Mouse (Mus musculus) heart, adult 2 months (tissue): ENCODE data around the gene Stard3. TPM values are rescaled to one million over a fixed set of nuclear protein-coding genes. Genes with fewer than 3 reads are reported as not detected.
A peak's percentile ranks its signal among the peaks of the same experiment; 100 is the strongest.

Source experiments
- DNase-seq, 2 experiments: peaks; one replicate each; pipeline ENCODE4 v3.0.0; 2021
- H3K27ac ChIP-seq: fragments of 200-600 bp; 2 replicates; pipeline ENCODE4 v1.8.1; 2022
- H3K27me3 ChIP-seq: fragments of 200-500 bp; 2 replicates; pipeline ENCODE4 v1.6.1; 2012; ENCODE audit warnings: mild to moderate bottlenecking, low read length, inconsistent platforms, mixed read lengths; ENCODE audit not compliant: control insufficient read depth, insufficient read depth
- H3K36me3 ChIP-seq: fragments of 200-500 bp; 2 replicates; pipeline ENCODE4 v1.6.1; 2012; ENCODE audit warnings: low read length, inconsistent platforms; ENCODE audit not compliant: control insufficient read depth, insufficient read depth
- H3K4me1 ChIP-seq: fragments of 200-500 bp; 2 replicates; pipeline ENCODE4 v1.6.1; 2011; ENCODE audit warnings: low read length; ENCODE audit not compliant: control insufficient read depth, insufficient read depth
- H3K4me3 ChIP-seq: fragments of 200-600 bp; 2 replicates; pipeline ENCODE4 v1.8.1; 2022
- H3K79me2 ChIP-seq: fragments of 200-500 bp; replicated peaks from 2 replicates; pipeline ENCODE4 v1.6.1; 2012; ENCODE audit warnings: mild to moderate bottlenecking, inconsistent platforms, low read length, moderate library complexity, mixed read lengths; ENCODE audit not compliant: control insufficient read depth, insufficient read depth
- H3K9ac ChIP-seq: fragments of 200-500 bp; 2 replicates; pipeline ENCODE4 v1.6.1; 2012; ENCODE audit warnings: low read depth, mild to moderate bottlenecking, control low read depth, inconsistent platforms, low read length, mixed read lengths
- CTCF ChIP-seq: fragments of 200-600 bp; IDR thresholded peaks from 2 replicates; pipeline ENCODE4 v1.8.1; 2022; ENCODE audit warnings: antibody characterized with exemption, mild to moderate bottlenecking, moderate library complexity
- EP300 ChIP-seq: fragments of 200-500 bp; IDR thresholded peaks from 2 replicates; pipeline ENCODE4 v1.6.1; 2011; ENCODE audit warnings: low read depth, low read length, control low read depth; ENCODE audit not compliant: insufficient read depth
- POLR2A ChIP-seq: fragments of 200-500 bp; IDR thresholded peaks from 2 replicates; pipeline ENCODE4 v1.6.1; 2011; ENCODE audit warnings: mild to moderate bottlenecking, low read depth, low read length, control low read depth; ENCODE audit not compliant: insufficient read depth
- WGBS: fragments of 180-500 bp; shearing (Covaris S2); methylation state at CpG from one replicate; pipeline ENCODE4 v1.1.7; 2018; 5-methylcytosine and 5-hydroxymethylcytosine counted together
- intact Hi-C: fragments of 180-260 bp; cut with DNase I; formaldehyde crosslinking; loops from one replicate; pipeline ENCODE4 v1.15.1; 2025
- polyA plus RNA-seq: library from polyadenylated mRNA; depleted of rRNA; stranded (reverse); fragments of >200 nt; gene quantifications from 2 replicates; pipeline ENCODE4 v1.2.3, GENCODE M21; 2012; rRNA removed
- total RNA-seq, 2 experiments: library from RNA; stranded (reverse); gene quantifications; 2 replicates each; pipeline ENCODE4 v1.2.3; 2021

Stard3 gene
- total and polyA plus RNA-seq, 3 experiments = 19.0 to 58.3 (median 24.3) TPM

GRCm38 (mm10) chr11:98418273-98418672 is 60.1 kb downstream of the Stard3 start:
- Histone ChIP-seq H3K27me3 (no peaks in the 10 kb centered on the region), H3K4me1 (peaks cover 7% of the 10 kb centered on the region), H3K36me3 (no peaks in the 10 kb centered on the region), H3K27ac (no peak overlapping the region), H3K79me2 (peaks cover 4% of the 10 kb centered on the region), H3K9ac (no peak overlapping the region), H3K4me3 (no peak overlapping the region)
- DNase-seq = peak in 1 of 2 experiments; percentile 17
- intact Hi-C loops = no loop called here
- 26% methylated on average over 6 of the region's 6 CpGs for WGBS
- TF ChIP-seq EP300 (no peak), CTCF (no peak), POLR2A (no peak)

GRCm38 (mm10) chr11:98418939-98419547 is 60.9 kb downstream of the Stard3 start:
- intact Hi-C loops = no loop called here
- Histone ChIP-seq H3K27ac (no peak overlapping the region), H3K79me2 (peaks cover 4% of the 10 kb centered on the region), H3K27me3 (no peaks in the 10 kb centered on the region), H3K36me3 (no peaks in the 10 kb centered on the region), H3K4me3 (no peak overlapping the region), H3K9ac (no peak overlapping the region), H3K4me1 (peaks cover 7% of the 10 kb centered on the region)
- 82% methylated on average over 10 of the region's 10 CpGs for WGBS
- no peak for TF ChIP-seq POLR2A
- no peak for TF ChIP-seq CTCF
- no peak for TF ChIP-seq EP300
- DNase-seq = peak in 1 of 2 experiments; percentile 17

GRCm38 (mm10) chr11:98426592-98426991 is 68.4 kb downstream of the Stard3 start:
- DNase-seq = no peak
- no peaks in the 10 kb centered on the region for H3K27me3 ChIP-seq
- no peak overlapping the region for H3K4me3 ChIP-seq
- peaks cover 2% of the 10 kb centered on the region for H3K79me2 ChIP-seq
- H3K36me3 ChIP-seq = no peaks in the 10 kb centered on the region
- H3K9ac ChIP-seq = no peak overlapping the region
- 93% methylated on average over 7 of the region's 7 CpGs for WGBS
- intact Hi-C loops = no loop called here
- H3K27ac ChIP-seq = no peak overlapping the region
- H3K4me1 ChIP-seq = no peaks in the 10 kb centered on the region
- TF ChIP-seq CTCF = no peak
- TF ChIP-seq EP300 = no peak
- TF ChIP-seq POLR2A = no peak

- intact Hi-C loops = no loop called here
- H3K27me3 ChIP-seq = no peaks in the 10 kb centered on the region
- H3K36me3 ChIP-seq = no peaks in the 10 kb centered on the region
- H3K4me1 ChIP-seq = no peaks in the 10 kb centered on the region
- H3K27ac ChIP-seq = no peak overlapping the region
- H3K79me2 ChIP-seq = no peaks in the 10 kb centered on the region
- H3K9ac ChIP-seq = no peak overlapping the region
- no peak for DNase-seq
- TF ChIP-seq POLR2A = no peak
- no peak for TF ChIP-seq EP300
- 71% methylated on average over 5 of the region's 5 CpGs for WGBS
- no peak overlapping the region for H3K4me3 ChIP-seq
Measured at GRCm38 (mm10) chr11:98428436-98428835, 70.3 kb downstream of the Stard3 start.

Other genes starting within 250 kb of the Stard3 start
- gene Fbxl20, start 208.0 kb upstream of the Stard3 start, total RNA-seq = 10 to 100 TPM; 14.3 to 14.4 TPM
- gene Fbxl20, start 208.0 kb upstream of the Stard3 start, polyA plus RNA-seq = 10.7 and 16.0 TPM in 2 replicates
- gene Med1, start 165.1 kb upstream of the Stard3 start, total RNA-seq = 10 to 100 TPM; 38.6 to 43.5 TPM
- 14.0 and 26.0 TPM in 2 replicates for gene Med1, start 165.1 kb upstream of the Stard3 start, polyA plus RNA-seq
- gene Cdk12, start 155.3 kb upstream of the Stard3 start, total RNA-seq = 10 to 100 TPM; 20.6 to 21.2 TPM
- gene Cdk12, start 155.3 kb upstream of the Stard3 start, polyA plus RNA-seq = 7.5 and 12.7 TPM in 2 replicates
- gene Neurod2, start 28.7 kb upstream of the Stard3 start, total RNA-seq = not detected
- not detected in 2 replicates for gene Neurod2, start 28.7 kb upstream of the Stard3 start, polyA plus RNA-seq
- 1 to 10 TPM; 2.6 to 5.3 TPM for gene Ppp1r1b, start 10.0 kb upstream of the Stard3 start, total RNA-seq
- 15.8 and 16.2 TPM in 2 replicates for gene Ppp1r1b, start 10.0 kb upstream of the Stard3 start, polyA plus RNA-seq
- 1,000 to 10,000 TPM; 1,095 to 3,136 TPM for gene Tcap, start 25.4 kb downstream of the Stard3 start, total RNA-seq
- 1,250 and 1,827 TPM in 2 replicates for gene Tcap, start 25.4 kb downstream of the Stard3 start, polyA plus RNA-seq
- 1 to 10 TPM in 1 of 2 experiments, under 1 TPM in 1; 0.91 to 1.5 TPM for gene Pnmt, start 28.1 kb downstream of the Stard3 start, total RNA-seq
- 1.6 and 2.6 TPM in 2 replicates for gene Pnmt, start 28.1 kb downstream of the Stard3 start, polyA plus RNA-seq
- gene Pgap3, start 42.1 kb downstream of the Stard3 start, total RNA-seq = 1 to 10 TPM; 7.7 to 8.5 TPM
- gene Pgap3, start 42.1 kb downstream of the Stard3 start, polyA plus RNA-seq = 18.8 and 21.1 TPM in 2 replicates
- 1 to 10 TPM; 6.6 to 6.9 TPM for gene Erbb2, start 54.1 kb downstream of the Stard3 start, total RNA-seq
- gene Erbb2, start 54.1 kb downstream of the Stard3 start, polyA plus RNA-seq = 8.4 and 9.2 TPM in 2 replicates
- gene Mien1, start 80.6 kb downstream of the Stard3 start, total RNA-seq = 10 to 100 TPM; 61.6 to 63.6 TPM
- 53.5 and 80.0 TPM in 2 replicates for gene Mien1, start 80.6 kb downstream of the Stard3 start, polyA plus RNA-seq
- gene Grb7, start 88.0 kb downstream of the Stard3 start, total RNA-seq = under 1 TPM; 0.11 to 0.31 TPM
- 0.56 and 0.72 TPM in 2 replicates for gene Grb7, start 88.0 kb downstream of the Stard3 start, polyA plus RNA-seq
- gene Ikzf3, start 187.7 kb downstream of the Stard3 start, total RNA-seq = 1 to 10 TPM in 1 of 2 experiments, under 1 TPM in 1; 0.94 to 1.5 TPM
- gene Ikzf3, start 187.7 kb downstream of the Stard3 start, polyA plus RNA-seq = 0.61 and 1.5 TPM in 2 replicates
- not detected for gene Zpbp2, start 192.7 kb downstream of the Stard3 start, total RNA-seq
- gene Zpbp2, start 192.7 kb downstream of the Stard3 start, polyA plus RNA-seq = 0.23 TPM in 1 of 2 replicates, not detected in the other
- 10 to 100 TPM; 40.2 to 40.9 TPM for gene Ormdl3, start 229.0 kb downstream of the Stard3 start, total RNA-seq
- gene Ormdl3, start 229.0 kb downstream of the Stard3 start, polyA plus RNA-seq = 61.2 and 63.8 TPM in 2 replicates
- not detected for gene Lrrc3c, start 239.9 kb downstream of the Stard3 start, total RNA-seq
- not detected in 2 replicates for gene Lrrc3c, start 239.9 kb downstream of the Stard3 start, polyA plus RNA-seq